Mouse (Mus musculus) thymus, adult 2 months (tissue): ENCODE results near the gene Osgin1. TPM values are rescaled to one million over a fixed set of nuclear protein-coding genes. Genes with fewer than 3 reads are reported as not detected.

ENCODE experiments used
- DNase-seq: peaks from one replicate; pipeline ENCODE4 v3.0.0; 2021
- H3K27ac ChIP-seq: fragments of 200-500 bp; 2 replicates; pipeline ENCODE4 v1.5.1; 2012; ENCODE audit warnings: low read length, control low read depth; ENCODE audit not compliant: control insufficient read depth, insufficient read depth
- H3K27me3 ChIP-seq: fragments of 200-500 bp; 2 replicates; pipeline ENCODE4 v1.6.1; 2012; ENCODE audit warnings: mild to moderate bottlenecking, low read length, moderate library complexity, mixed read lengths; ENCODE audit not compliant: control insufficient read depth, insufficient read depth
- H3K36me3 ChIP-seq: fragments of 200-500 bp; 2 replicates; pipeline ENCODE4 v1.6.1; 2012; ENCODE audit warnings: mild to moderate bottlenecking, low read length, moderate library complexity; ENCODE audit not compliant: control insufficient read depth, insufficient read depth
- H3K4me1 ChIP-seq: fragments of 200-500 bp; replicated peaks from 2 replicates; pipeline ENCODE4 v1.6.1; 2012; ENCODE audit warnings: low read length; ENCODE audit not compliant: control insufficient read depth, insufficient read depth
- H3K4me3 ChIP-seq: fragments of 200-500 bp; 2 replicates; pipeline ENCODE4 v1.5.1; 2012; ENCODE audit warnings: mild to moderate bottlenecking, low read length, control low read depth, moderate library complexity; ENCODE audit not compliant: control insufficient read depth, insufficient read depth
- CTCF ChIP-seq: fragments of 200-500 bp; IDR thresholded peaks from 2 replicates; pipeline ENCODE4 v1.5.1; 2012; ENCODE audit warnings: mild to moderate bottlenecking, control low read depth, low read length, moderate library complexity, borderline replicate concordance; ENCODE audit not compliant: control insufficient read depth, poor library complexity, insufficient read depth; ENCODE audit errors: extremely low read depth
- POLR2A ChIP-seq: fragments of 200-500 bp; IDR thresholded peaks from 2 replicates; pipeline ENCODE4 v1.6.1; 2012; ENCODE audit warnings: mild to moderate bottlenecking, low read length, control low read depth, moderate library complexity; ENCODE audit not compliant: control insufficient read depth, poor library complexity, insufficient read depth; ENCODE audit errors: extremely low read depth
- WGBS: fragments of 180-500 bp; shearing (Covaris S2); methylation state at CpG from one replicate; pipeline ENCODE4 v1.1.7; 2018; 5-methylcytosine and 5-hydroxymethylcytosine counted together
- polyA plus RNA-seq: library from polyadenylated mRNA; depleted of rRNA; stranded (reverse); fragments of >200 nt; gene quantifications from 2 replicates; pipeline ENCODE4 v1.2.3, GENCODE M21; 2012

Gene Osgin1
- polyA plus RNA-seq, 1 experiment: 7.8 TPM

DNA sequence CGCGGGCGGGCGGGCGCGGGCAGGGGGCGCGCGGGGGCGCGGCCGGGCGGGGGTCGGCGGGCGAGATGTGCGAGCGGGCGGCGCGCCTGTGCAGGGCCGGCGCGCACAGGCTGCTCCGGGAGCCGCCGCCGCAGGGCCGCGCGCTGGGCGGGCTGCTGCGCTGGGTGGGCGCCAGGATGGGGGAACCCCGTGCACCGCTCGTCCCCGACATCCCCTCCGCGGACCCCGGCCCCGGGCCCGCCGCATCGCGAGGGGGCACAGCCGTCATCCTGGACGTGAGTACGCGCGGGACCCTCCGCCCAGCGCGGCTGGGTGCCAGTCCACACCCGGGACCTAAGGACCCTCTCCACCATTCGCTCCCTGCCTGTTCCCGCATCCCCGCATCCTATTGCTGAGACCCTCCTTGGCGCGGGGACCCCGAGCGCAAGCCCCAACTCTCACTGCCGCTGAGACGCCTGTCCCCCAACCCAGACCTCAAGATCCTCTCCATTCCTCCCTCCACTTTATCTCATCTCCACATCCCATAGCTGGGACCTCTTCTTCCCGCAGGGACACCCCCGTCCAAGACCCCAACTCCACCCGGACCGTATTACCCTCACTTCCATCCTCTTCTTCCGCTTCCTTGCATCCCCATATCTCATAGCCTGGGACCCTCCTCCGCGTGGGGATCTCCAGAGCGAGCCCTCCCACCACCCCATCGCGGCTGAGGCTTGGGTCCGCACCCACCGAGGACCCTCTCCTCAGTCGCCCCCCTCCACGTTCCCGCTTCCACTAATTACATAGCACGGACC lies 13.3 kb downstream of the Osgin1 start:
- H3K4me3 ChIP-seq: no peak overlapping the region

DNA sequence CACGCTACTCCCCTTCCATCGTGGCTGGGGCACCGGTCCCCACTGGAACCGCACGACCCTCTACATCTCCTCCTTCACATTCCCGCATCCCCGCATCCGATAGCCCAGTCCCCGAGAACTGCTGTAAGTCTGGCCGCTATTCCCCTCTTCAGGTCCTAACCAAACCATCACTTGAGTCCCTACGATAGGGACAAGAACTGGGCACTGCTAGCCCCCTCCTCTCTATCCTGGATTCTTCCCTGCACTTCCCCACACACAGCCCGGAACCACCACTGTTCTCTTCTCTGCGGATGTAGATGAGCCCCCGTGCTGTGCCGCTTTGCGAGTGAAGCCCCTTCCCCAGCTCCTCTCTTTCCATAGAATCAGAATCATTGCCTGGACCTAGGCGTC lies 13.9 kb downstream of the Osgin1 start:
- no peak for DNase-seq
- H3K4me3 ChIP-seq: no peak overlapping the region
- WGBS: 20% methylated on average over 17 of the region's 17 CpGs
- no peak for TF ChIP-seq CTCF
- TF ChIP-seq POLR2A: no peak
- H3K4me1 ChIP-seq: 0 out of 2 replicates have a peak, but pooled peaks cover 3% of the 10 kb centered on the region
- peaks cover 5% of the 10 kb centered on the region; the same call in 1 of the 2 replicates for H3K27me3 ChIP-seq
- H3K36me3 ChIP-seq: no peaks in the 10 kb centered on the region
- no peak overlapping the region for H3K27ac ChIP-seq

More for the DNA sequence above, 13.3 kb downstream of the Osgin1 start:
- WGBS: 11% methylated on average over 76 of the region's 80 CpGs
- TF ChIP-seq POLR2A (no peak), CTCF (no peak)
- H3K27me3 ChIP-seq: peaks cover 5% of the 10 kb centered on the region; the same call in 1 of the 2 replicates
- DNase-seq: no peak
- H3K4me1 ChIP-seq: 0 out of 2 replicates have a peak, but pooled peaks cover 3% of the 10 kb centered on the region
- no peaks in the 10 kb centered on the region for H3K36me3 ChIP-seq
- H3K27ac ChIP-seq: no peak overlapping the region

DNA sequence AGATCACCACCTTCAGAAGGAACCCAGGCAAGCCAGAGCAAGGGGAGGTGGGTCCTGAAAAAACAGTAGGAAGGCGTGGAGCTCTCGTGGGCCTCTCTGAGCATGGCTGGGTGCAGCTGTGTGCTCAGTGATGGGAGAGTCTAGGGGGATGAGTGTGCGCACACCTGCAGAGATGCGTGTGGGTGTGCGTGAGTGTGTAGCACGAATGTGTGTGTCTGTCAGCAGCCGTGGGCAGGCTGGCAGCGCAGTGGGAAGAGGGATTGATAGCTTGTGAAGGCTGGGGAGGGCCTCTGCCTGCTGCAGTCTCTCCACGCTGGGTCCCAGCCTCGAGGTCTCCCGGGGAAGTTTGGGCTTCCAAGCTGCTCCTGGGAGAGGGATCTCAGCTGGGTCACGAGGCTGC lies 15.7 kb downstream of the Osgin1 start:
- 74% methylated on average over 12 of the region's 12 CpGs for WGBS
- H3K4me1 ChIP-seq: 0 out of 2 replicates have a peak, but pooled peaks cover 3% of the 10 kb centered on the region
- TF ChIP-seq POLR2A: no peak
- TF ChIP-seq CTCF: no peak
- no peak overlapping the region for H3K27ac ChIP-seq
- H3K27me3 ChIP-seq: peaks cover 5% of the 10 kb centered on the region; the same call in 1 of the 2 replicates
- no peak overlapping the region for H3K4me3 ChIP-seq
- no peak for DNase-seq
- H3K36me3 ChIP-seq: no peaks in the 10 kb centered on the region

DNA sequence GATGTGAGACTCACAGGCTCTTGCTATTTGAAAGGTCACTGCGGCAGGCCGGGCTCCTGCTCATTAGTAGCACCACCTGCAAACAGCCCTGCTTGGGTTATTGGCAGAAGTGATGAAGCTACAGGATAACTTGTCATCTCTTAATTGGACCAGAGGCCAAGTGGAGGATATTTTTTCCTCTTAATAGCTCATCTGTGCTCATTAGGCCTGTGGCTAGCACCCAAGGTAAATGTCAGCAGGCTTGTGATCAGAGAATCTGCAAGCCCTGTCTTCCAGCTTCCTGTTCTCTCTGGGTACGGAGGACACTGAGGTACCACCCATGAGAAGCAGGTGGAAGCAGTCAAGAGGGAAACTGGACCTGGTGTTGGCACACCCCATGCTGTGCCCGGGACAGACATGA lies 17.2 kb downstream of the Osgin1 start:
- TF ChIP-seq CTCF (no peak), POLR2A (no peak)

DNA sequence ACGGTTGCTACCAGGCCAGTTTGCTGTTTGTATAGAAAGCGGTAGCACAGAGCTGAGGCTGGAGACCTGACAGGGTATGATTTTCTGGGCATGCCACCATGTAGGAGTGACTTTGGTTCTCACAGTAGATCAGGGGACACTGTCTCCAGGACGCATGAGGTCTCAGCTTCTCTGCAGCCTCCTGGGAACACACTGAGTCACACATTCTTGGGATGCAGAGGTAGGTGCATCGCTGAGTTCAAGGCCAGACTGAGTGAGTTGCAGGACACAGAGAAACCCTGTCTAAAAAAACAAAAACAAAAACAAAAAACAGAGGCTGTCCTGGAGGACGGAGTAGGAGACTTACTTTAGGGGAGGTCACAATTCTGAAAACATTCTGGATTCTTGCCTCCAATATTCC lies 19.0 kb downstream of the Osgin1 start:
- no peak overlapping the region for H3K27ac ChIP-seq
- H3K27me3 ChIP-seq: peaks cover 1% of the 10 kb centered on the region; the same call in 1 of the 2 replicates
- H3K4me1 ChIP-seq: no peaks in the 10 kb centered on the region
- 91% methylated on average over 5 of the region's 5 CpGs for WGBS
- no peaks in the 10 kb centered on the region for H3K36me3 ChIP-seq
- TF ChIP-seq CTCF (no peak), POLR2A (no peak)
- no peak for DNase-seq
- H3K4me3 ChIP-seq: no peak overlapping the region

More for the DNA sequence above, 17.2 kb downstream of the Osgin1 start:
- Histone ChIP-seq H3K27ac (no peak overlapping the region), H3K36me3 (no peaks in the 10 kb centered on the region), H3K4me3 (no peak overlapping the region), H3K4me1 (0 out of 2 replicates have a peak, but pooled peaks cover 3% of the 10 kb centered on the region), H3K27me3 (peaks cover 5% of the 10 kb centered on the region; the same call in 1 of the 2 replicates)
- WGBS: 95% methylated on average over 4 of the region's 4 CpGs
- no peak for DNase-seq

DNA sequence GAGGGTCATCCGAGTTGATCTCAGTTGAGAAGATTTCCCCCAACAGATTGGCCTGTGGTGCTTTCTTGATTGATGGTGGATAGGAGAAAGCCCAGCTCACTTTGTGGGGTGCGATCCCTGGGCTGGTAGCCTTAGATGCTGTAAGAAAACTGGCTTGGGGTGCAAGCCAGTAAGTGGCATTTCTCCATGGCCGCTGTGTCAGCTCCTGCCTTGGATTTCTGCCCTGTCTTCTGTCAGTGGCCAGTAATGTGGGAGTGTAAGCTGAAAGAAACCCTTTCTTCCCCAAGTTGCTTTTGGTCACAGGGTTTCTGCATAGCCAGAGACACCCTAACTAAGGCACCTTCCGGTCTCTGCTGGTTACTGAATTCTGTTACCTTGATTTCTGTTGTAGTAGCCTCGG lies 22.1 kb downstream of the Osgin1 start:
- H3K4me3 ChIP-seq: no peak overlapping the region
- H3K4me1 ChIP-seq: no peaks in the 10 kb centered on the region
- 90% methylated on average over 5 of the region's 5 CpGs for WGBS
- no peaks in the 10 kb centered on the region for H3K36me3 ChIP-seq
- no peak overlapping the region for H3K27ac ChIP-seq
- no peaks in the 10 kb centered on the region for H3K27me3 ChIP-seq
- DNase-seq: no peak
- no peak for TF ChIP-seq CTCF
- TF ChIP-seq POLR2A: no peak
